Mouse (Mus musculus): ENCODE results near the gene Dctpp1.

- TF ChIP-seq CTCF (conservative IDR thresholded peaks at IDR 0.05; ENCODE audit: low read length) (no peak), POU5F1 (IDR thresholded peaks at IDR 0.05; ENCODE audit: borderline replicate concordance, low read length) (no peak)
These were observed 35.6 kb upstream of the Dctpp1 start, which contains the start of gene Itgal for GRCm38 (mm10) chr7:127296098-127296497.
